Mouse (Mus musculus) embryonic facial prominence, embryonic 11.5 days (tissue): ENCODE data around the gene Negr1. TPM values are rescaled to one million over a fixed set of nuclear protein-coding genes. Genes with fewer than 3 reads are reported as not detected.

Experiments used
- ATAC-seq: fragments of 200-750 bp; cut with Nextera tagmentation; replicated peaks from 2 replicates; pipeline ENCODE4 v1.8.0; 2017; ENCODE audit warnings: low read depth; ENCODE audit not compliant: insufficient number of reproducible peaks, low FRiP score, low TSS enrichment
- DNase-seq: peaks from one replicate; pipeline ENCODE4 v3.0.0-alpha.2; 2015; ENCODE audit warnings: low spot score
- H3K27ac ChIP-seq: fragments of 300-500 bp; sonication (generic); replicated peaks from 2 replicates; pipeline ENCODE4 v1.5.1; 2014; ENCODE audit warnings: mild to moderate bottlenecking, low read depth, low read length, control low read depth
- H3K27me3 ChIP-seq: fragments of 300-500 bp; sonication (generic); 2 replicates; pipeline ENCODE4 v1.6.1; 2014; ENCODE audit warnings: mild to moderate bottlenecking, low read length, moderate library complexity, mixed read lengths; ENCODE audit not compliant: control insufficient read depth, insufficient read depth
- H3K36me3 ChIP-seq: fragments of 300-500 bp; sonication (generic); replicated peaks from 2 replicates; pipeline ENCODE4 v1.6.1; 2014; ENCODE audit warnings: low read depth, mild to moderate bottlenecking, low read length, moderate library complexity, mixed read lengths; ENCODE audit not compliant: control insufficient read depth, insufficient read depth
- H3K4me1 ChIP-seq: fragments of 300-500 bp; sonication (generic); 2 replicates; pipeline ENCODE4 v1.6.1; 2014; ENCODE audit warnings: low read length, mixed read lengths; ENCODE audit not compliant: control insufficient read depth, insufficient read depth
- H3K4me2 ChIP-seq: fragments of 300-500 bp; sonication (generic); 2 replicates; pipeline ENCODE4 v1.6.1; 2014; ENCODE audit warnings: low read depth, mild to moderate bottlenecking, control low read depth, low read length, moderate library complexity
- H3K4me3 ChIP-seq: fragments of 300-500 bp; sonication (generic); 2 replicates; pipeline ENCODE4 v1.5.1; 2014; ENCODE audit warnings: low read depth, low read length, control low read depth
- H3K9ac ChIP-seq: fragments of 300-500 bp; sonication (generic); replicated peaks from 2 replicates; pipeline ENCODE4 v1.6.1; 2014; ENCODE audit warnings: mild to moderate bottlenecking, control low read depth, low read length
- H3K9me3 ChIP-seq: fragments of 300-500 bp; sonication (generic); replicated peaks from 2 replicates; pipeline ENCODE4 v1.6.1; 2016; ENCODE audit warnings: mild to moderate bottlenecking, low read length, inconsistent platforms, mixed read lengths; ENCODE audit not compliant: control insufficient read depth
- WGBS: fragments of 180-500 bp; shearing (Covaris S2); extraction: QIAGEN DNeasy Blood & Tissue Kit; methylation state at CpG from one replicate; pipeline ENCODE4 v1.1.7; 2014; 5-methylcytosine and 5-hydroxymethylcytosine counted together
- polyA plus RNA-seq: library from polyadenylated mRNA; unstranded; fragments of >200 nt; fragmentation: Nextera tagmentation; extraction: Ambion mirVana; gene quantifications from 2 replicates; pipeline ENCODE4 v1.2.1, GENCODE M21; 2014

Negr1 gene
- polyA plus RNA-seq, 1 experiment from 2014 or later, result 3.4 TPM

GRCm38 (mm10) chr3:157105580-157106264, 544.1 kb downstream of the Negr1 start:
- Histone ChIP-seq H3K36me3 (no peaks in the 10 kb centered on the region), H3K4me3 (no peak overlapping the region), H3K27me3 (no peaks in the 10 kb centered on the region), H3K4me2 (no peak overlapping the region), H3K9ac (no peak overlapping the region), H3K9me3 (no peaks in the 10 kb centered on the region), H3K4me1 (no peaks in the 10 kb centered on the region), H3K27ac (no peak overlapping the region)
- DNase-seq (peak; percentile 80), ATAC-seq (0 out of 2 replicates have a peak, but pooled peaks have one; percentile 61)
- WGBS, result 22% methylated on average over 6 of the region's 6 CpGs

DNA sequence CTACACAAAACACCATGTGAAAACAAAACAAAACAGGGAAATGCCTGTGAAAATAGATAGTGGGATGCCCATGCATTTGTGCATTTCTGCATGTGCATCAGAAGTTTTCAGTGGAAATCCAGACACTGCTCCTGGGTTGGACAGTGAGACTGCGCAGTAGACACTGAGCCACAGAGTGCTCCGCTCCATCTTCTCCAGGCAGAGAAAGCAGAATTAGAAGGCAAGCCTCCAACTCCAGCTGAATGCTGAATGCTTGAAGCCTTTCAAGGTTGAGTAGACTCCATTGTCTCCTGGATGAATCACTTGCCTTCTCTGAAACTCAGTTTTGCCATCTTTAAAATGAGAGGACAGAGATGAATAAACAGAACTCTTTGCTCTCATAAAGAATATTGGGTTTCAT, 546.6 kb downstream of the Negr1 start:
- ATAC-seq (no peak), DNase-seq (no peak)
- 78% methylated on average over 2 of the region's 2 CpGs for WGBS
- H3K9me3 ChIP-seq, result no peaks in the 10 kb centered on the region
- H3K27ac ChIP-seq, result no peak overlapping the region
- no peak overlapping the region for H3K9ac ChIP-seq
- H3K4me2 ChIP-seq, result no peak overlapping the region
- no peaks in the 10 kb centered on the region for H3K27me3 ChIP-seq
- H3K4me3 ChIP-seq, result no peak overlapping the region
- no peaks in the 10 kb centered on the region for H3K36me3 ChIP-seq
- H3K4me1 ChIP-seq, result no peaks in the 10 kb centered on the region

DNA sequence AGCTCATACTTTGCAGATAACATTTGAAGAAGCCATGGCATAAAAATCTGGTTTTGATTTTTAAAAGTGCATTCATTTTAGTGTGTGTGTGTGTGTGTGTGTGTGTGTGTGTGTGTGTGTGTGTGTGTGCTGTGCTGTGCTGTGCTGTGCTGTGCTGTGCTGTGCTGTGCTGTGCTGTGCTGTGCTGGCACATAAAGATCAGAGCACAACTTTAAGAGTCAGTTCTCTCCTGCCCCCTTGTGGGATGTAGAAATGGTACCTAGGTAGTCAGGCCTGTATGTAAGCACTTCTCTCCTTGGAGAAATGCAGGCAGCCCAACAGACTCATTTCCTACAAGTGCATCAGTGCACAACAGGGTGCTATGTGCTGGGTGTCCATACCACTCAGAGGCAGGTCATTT, 547.7 kb downstream of the Negr1 start:
- peak; percentile 72 for DNase-seq
- no peak overlapping the region for H3K27ac ChIP-seq
- no peak overlapping the region for H3K9ac ChIP-seq
- H3K4me2 ChIP-seq, result no peak overlapping the region
- no peaks in the 10 kb centered on the region for H3K4me1 ChIP-seq
- H3K36me3 ChIP-seq, result no peaks in the 10 kb centered on the region
- no peaks in the 10 kb centered on the region for H3K9me3 ChIP-seq
- ATAC-seq, result peak; percentile 66; the same call in 1 of the 2 replicates
- H3K4me3 ChIP-seq, result no peak overlapping the region
- no peaks in the 10 kb centered on the region for H3K27me3 ChIP-seq

DNA sequence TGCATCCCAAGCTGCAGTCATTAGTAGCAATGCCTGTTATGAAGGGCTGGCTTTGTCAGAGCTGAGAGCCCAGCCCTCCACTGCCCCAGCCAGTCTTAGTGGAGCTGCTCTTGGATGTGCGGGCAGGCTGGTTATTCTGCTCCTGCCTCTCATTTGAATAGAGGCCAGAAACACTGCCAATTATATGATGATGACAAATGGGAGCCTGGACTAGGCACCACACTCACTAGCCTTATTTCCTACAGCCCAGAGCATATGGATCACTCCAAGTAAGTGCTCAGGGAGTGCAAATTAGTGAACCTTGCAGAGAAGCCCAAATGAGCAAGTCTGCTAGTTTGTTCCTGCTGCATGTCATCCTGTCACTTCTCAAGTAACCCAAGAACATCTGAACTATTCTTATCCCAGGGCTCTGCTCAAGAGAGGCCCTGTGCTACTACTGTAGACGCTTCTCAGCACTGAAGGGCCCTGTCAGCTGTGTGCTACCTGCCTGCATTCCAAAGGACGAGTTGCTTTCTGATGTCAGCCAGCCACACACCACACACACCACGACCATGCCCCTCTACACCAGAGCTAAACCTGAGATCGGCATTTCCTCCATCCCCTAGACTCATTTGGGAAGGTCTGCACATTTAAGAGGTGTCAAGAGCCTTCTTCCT, 553.6 kb downstream of the Negr1 start:
- 36% methylated on average over 5 of the region's 5 CpGs for WGBS
- peak; percentile 85; the same call in 1 of the 2 replicates for ATAC-seq
- no peak for DNase-seq

GRCm38 (mm10) chr3:157116024-157116423, 554.4 kb downstream of the Negr1 start:
- Histone ChIP-seq H3K27me3 (no peaks in the 10 kb centered on the region), H3K4me3 (no peak overlapping the region), H3K4me2 (no peak overlapping the region), H3K9ac (no peak overlapping the region), H3K36me3 (no peaks in the 10 kb centered on the region), H3K27ac (no peak overlapping the region), H3K4me1 (no peaks in the 10 kb centered on the region), H3K9me3 (no peaks in the 10 kb centered on the region)
- no peak for DNase-seq
- peak; percentile 56 for ATAC-seq
- WGBS, result 86% methylated on average over 1 of the region's 1 CpGs

More for the DNA sequence above, 553.6 kb downstream of the Negr1 start:
- H3K4me2 ChIP-seq, result no peak overlapping the region
- H3K27ac ChIP-seq, result no peak overlapping the region
- no peak overlapping the region for H3K4me3 ChIP-seq
- H3K27me3 ChIP-seq, result no peaks in the 10 kb centered on the region
- no peaks in the 10 kb centered on the region for H3K36me3 ChIP-seq
- no peaks in the 10 kb centered on the region for H3K4me1 ChIP-seq
- no peak overlapping the region for H3K9ac ChIP-seq
- H3K9me3 ChIP-seq, result no peaks in the 10 kb centered on the region

GRCm38 (mm10) chr3:157119916-157120315, 558.3 kb downstream of the Negr1 start:
- Histone ChIP-seq H3K9me3 (no peaks in the 10 kb centered on the region), H3K27me3 (no peaks in the 10 kb centered on the region), H3K27ac (no peak overlapping the region), H3K4me1 (no peaks in the 10 kb centered on the region), H3K4me2 (no peak overlapping the region), H3K4me3 (no peak overlapping the region), H3K36me3 (no peaks in the 10 kb centered on the region), H3K9ac (no peak overlapping the region)
- ATAC-seq (no peak), DNase-seq (no peak)
- WGBS, result 51% methylated on average over 2 of the region's 2 CpGs

- DNase-seq, result no peak
- Histone ChIP-seq H3K36me3 (no peaks in the 10 kb centered on the region), H3K27me3 (no peaks in the 10 kb centered on the region), H3K4me2 (no peak overlapping the region), H3K9ac (no peak overlapping the region), H3K4me3 (no peak overlapping the region), H3K27ac (no peak overlapping the region), H3K4me1 (no peaks in the 10 kb centered on the region), H3K9me3 (no peaks in the 10 kb centered on the region)
- ATAC-seq, result no peak
- 76% methylated on average over 14 of the region's 14 CpGs for WGBS
Measured at GRCm38 (mm10) chr3:157146124-157146855, 584.7 kb downstream of the Negr1 start.

DNA sequence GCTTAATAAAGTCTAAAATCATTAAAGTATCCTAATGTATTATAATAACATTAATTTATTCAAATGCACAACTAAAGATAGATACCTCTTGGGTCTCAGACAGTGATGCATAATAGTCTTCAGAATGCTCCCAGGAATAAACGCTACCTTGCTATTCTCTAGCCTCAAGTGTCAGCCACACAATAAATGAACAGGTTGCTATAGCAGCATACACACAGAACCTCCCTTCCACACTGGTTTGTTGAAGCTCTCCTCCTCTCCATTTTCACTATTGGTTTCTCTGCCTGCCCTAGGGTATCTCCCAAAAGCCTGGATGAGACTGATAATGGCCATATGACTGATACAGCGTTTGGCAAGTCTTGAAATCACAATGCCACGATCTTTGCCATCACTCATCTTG, 593.3 kb downstream of the Negr1 start:
- DNase-seq, result no peak
- WGBS, result 82% methylated on average over 3 of the region's 3 CpGs
- H3K9me3 ChIP-seq, result no peaks in the 10 kb centered on the region
- no peak overlapping the region for H3K4me2 ChIP-seq
- H3K27me3 ChIP-seq, result no peaks in the 10 kb centered on the region
- no peak overlapping the region for H3K4me3 ChIP-seq
- H3K4me1 ChIP-seq, result no peaks in the 10 kb centered on the region
- no peak for ATAC-seq
- no peak overlapping the region for H3K27ac ChIP-seq
- H3K9ac ChIP-seq, result no peak overlapping the region
- no peaks in the 10 kb centered on the region for H3K36me3 ChIP-seq
